Mouse (Mus musculus): Measurements from ENCODE around the gene Ptpn20.

- no peak for TF ChIP-seq EP300 (IDR thresholded peaks at IDR 0.05; ENCODE audit: low read depth)
- no peak for TF ChIP-seq CTCF (IDR thresholded peaks at IDR 0.05; ENCODE audit: low read depth)
Observed at GRCm38 (mm10) chr14:33598376-33599130, 9.5 kb downstream of the Ptpn20 start.

Measured in heart, postnatal 0 days (tissue).